Mouse (Mus musculus): Measurements from ENCODE around the gene Fads2.

DNA sequence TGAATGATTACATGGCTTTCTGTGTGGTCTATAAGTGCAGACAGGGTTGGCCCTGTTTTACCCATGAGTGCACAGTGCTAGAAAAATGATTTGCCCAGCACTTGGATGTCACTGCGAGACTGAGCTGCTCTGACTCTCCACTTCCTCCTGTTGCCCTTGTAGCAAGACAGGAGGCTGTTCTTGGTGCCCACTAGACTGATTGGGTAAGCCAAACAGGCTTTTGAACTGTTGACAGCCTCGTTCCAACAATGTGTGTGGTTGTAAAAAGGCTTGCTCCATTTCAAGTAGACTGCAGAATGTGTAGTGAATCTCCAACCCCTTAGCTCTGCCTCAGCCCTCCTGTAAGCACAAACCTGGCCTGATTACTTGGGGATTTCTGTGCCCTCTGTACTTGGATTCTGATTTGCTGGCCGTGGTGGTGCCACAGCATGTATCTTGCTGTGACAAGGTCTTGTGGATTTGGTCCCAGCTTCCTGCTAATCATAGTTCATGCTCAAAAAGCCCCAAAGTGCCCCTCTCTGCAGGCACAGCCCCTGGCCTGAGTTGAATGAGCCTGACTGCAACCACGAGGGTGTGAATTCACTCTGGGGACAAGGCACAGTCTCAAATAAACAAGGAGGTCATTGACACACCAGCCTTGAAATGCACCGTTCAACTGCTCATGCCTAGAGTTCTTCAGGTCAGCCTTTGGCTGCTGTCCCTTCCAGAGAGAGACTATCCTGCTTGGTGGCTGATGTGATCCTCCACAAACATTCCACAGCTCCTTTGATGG lies 25.1 kb upstream of the Fads2 start:
- no peak for TF ChIP-seq ZC3H11A (IDR thresholded peaks at IDR 0.05; ENCODE audit: low read depth, low read length)
- no peak for TF ChIP-seq EP300 (IDR thresholded peaks at IDR 0.05; ENCODE audit: low read depth in 1 of 2, low read length in 2 of 2)
- TF ChIP-seq MEF2A (IDR thresholded peaks at IDR 0.05; ENCODE audit: extremely low read depth, insufficient replicate concordance, low read depth, low read length, poor library complexity, severe bottlenecking): no peak
- no peak for TF ChIP-seq MAX (IDR thresholded peaks at IDR 0.05; ENCODE audit: low read length)
- no peak for TF ChIP-seq TAL1 (IDR thresholded peaks at IDR 0.05; ENCODE audit: low read length)
- no peak for TF ChIP-seq GABPA (IDR thresholded peaks at IDR 0.05; ENCODE audit: low read depth, low read length)
- no peak for TF ChIP-seq MAZ (IDR thresholded peaks at IDR 0.05; ENCODE audit: low read depth, low read length)
- no peak for TF ChIP-seq CTCF (IDR thresholded peaks at IDR 0.05 in 2 of 3, conservative IDR thresholded peaks at IDR 0.05 in 1 of 3; ENCODE audit: control insufficient read depth in 1 of 3, insufficient read depth in 1 of 3, low read depth in 2 of 3, low read length in 3 of 3, poor library complexity in 1 of 3, severe bottlenecking in 1 of 3)
